Mouse (Mus musculus): ENCODE measurements at regions not wholly inside any gene's neighbourhood (a gene's known extent, or its start where the extent isn't known, plus 50 kb on each side); places are given as distances from the start of the nearest gene placed in this dataset.

DNA sequence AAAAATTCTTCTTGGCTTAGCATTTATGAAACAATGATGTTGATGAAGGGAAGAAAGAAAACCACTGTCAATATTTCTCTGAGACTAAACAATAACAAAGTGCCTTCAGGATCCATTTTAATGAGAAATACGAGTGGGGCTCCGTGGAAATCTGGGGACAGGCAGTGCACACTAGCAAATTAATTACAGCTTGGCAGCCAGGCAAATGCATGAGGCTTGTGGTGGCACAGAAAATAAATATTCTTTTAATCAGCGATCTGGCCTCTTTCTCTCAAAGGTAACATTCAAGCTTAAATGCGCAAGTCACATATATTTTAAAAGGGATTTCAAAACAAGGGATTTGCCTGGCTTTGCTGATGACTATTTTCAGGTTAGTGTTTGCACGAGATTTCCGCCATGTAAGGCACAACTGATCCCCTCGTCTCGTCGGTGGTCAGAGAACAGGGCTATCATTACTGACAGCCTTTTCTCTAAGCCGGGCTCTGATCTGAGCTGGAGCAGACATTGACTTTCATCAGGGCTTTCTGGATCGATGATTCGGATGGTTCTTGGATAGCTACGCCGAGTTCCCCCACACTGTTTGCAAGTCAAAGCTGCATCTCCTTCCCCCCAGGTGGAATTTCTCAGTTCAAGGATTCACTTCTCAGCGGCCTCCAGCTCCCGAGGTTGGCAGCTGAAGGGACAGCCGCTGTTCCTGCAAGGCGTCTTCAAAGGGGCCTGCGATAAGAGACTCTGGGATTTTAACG, 109.1 kb upstream of the Ptbp2 start:
- ATAC-seq (peak; percentile 43), DNase-seq (peak; percentile 56)
- H3K4me1 ChIP-seq (ENCODE audit: insufficient read depth), result no peaks in the 10 kb centered on the region; the same call in 1 of the 2 replicates
- peak overlapping the region; percentile 32 for H3K4me3 ChIP-seq (ENCODE audit: low read depth, low read length)
- TF ChIP-seq CTCF (IDR thresholded peaks at IDR 0.05; ENCODE audit: low read depth), result no peak
- H3K9ac ChIP-seq, result peak overlapping the region; percentile 51
- no peaks in the 10 kb centered on the region for H3K9me3 ChIP-seq (ENCODE audit: low read length)
- 0 out of 2 replicates have a peak overlapping the region, but pooled peaks have one; percentile 29 for H3K27ac ChIP-seq (ENCODE audit: low read depth, low read length)
- no peaks in the 10 kb centered on the region for H3K27me3 ChIP-seq (ENCODE audit: insufficient read depth, low read length)
- peak overlapping the region; percentile 59 for H3K4me2 ChIP-seq (ENCODE audit: low read depth)
- H3K36me3 ChIP-seq (ENCODE audit: insufficient read depth), result no peaks in the 10 kb centered on the region
- WGBS, result 7% methylated on average over 20 of the region's 20 CpGs

DNA sequence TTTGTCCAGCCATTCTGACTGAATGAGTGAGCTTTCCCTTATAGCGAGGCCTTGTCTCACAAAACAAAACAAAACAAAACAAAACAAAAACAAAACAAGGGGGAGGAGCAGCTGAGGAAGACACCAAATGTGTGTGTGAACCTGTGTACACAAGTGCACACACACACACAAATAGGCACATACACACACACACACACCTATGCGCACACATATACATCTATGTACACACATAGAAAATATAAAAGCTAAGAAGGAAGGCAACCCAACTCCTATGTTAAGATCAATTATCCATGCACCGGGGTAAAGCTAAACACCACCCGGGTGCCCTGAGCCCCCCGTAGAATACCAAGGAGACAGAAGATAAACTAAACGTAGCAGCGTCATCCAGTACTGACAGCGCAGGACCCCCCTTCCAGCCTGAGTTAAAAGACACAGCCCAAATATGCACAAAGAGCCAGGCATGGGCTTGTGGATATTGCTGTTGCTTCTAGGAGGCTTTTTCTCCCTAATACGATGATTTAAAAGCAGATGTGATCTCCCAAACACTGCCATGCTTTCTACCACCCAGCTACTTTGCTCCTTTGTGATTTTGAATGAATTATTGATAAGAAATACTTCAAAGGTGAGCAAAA, 108.4 kb upstream of the Ptbp2 start:
- Histone ChIP-seq H3K9me3 (ENCODE audit: low read length) (no peaks in the 10 kb centered on the region), H3K4me2 (ENCODE audit: low read depth) (peak overlapping the region; percentile 59; the same call in 1 of the 2 replicates), H3K4me1 (ENCODE audit: insufficient read depth) (no peaks in the 10 kb centered on the region; the same call in 1 of the 2 replicates), H3K27me3 (ENCODE audit: insufficient read depth, low read length) (no peaks in the 10 kb centered on the region), H3K27ac (ENCODE audit: low read depth, low read length) (no peak overlapping the region), H3K4me3 (ENCODE audit: low read depth, low read length) (peak overlapping the region; percentile 32; the same call in 1 of the 2 replicates), H3K36me3 (ENCODE audit: insufficient read depth) (no peaks in the 10 kb centered on the region), H3K9ac (0 out of 2 replicates have a peak overlapping the region, but pooled peaks have one; percentile 15)
- DNase-seq (peak; percentile 33), ATAC-seq (peak; percentile 51; the same call in 1 of the 2 replicates)
- WGBS, result 52% methylated on average over 9 of the region's 9 CpGs
- TF ChIP-seq CTCF (IDR thresholded peaks at IDR 0.05; ENCODE audit: low read depth), result no peak

DNA sequence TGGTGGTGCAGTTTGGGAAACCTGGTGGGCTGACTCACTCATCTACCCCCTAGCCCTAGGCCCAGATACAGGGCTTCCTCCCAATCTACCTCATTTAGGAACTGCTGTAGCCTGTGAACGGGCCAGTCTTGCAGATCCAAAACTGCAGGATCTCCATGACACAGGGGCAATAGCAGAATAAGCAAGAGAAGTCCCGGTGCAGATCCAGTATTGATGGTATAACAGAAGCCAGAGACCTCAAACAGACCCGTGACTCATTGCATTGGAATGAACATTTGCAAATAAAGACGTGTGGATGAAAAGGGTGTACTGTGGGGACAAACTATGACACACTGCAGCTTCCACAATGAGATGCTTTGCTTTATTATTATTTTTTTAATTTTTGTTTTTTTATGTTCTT, 106.6 kb upstream of the Ptbp2 start:
- Histone ChIP-seq H3K27ac (ENCODE audit: low read depth, low read length) (no peak overlapping the region), H3K4me2 (ENCODE audit: low read depth) (no peak overlapping the region), H3K4me1 (ENCODE audit: insufficient read depth) (no peaks in the 10 kb centered on the region; the same call in 1 of the 2 replicates), H3K27me3 (ENCODE audit: insufficient read depth, low read length) (no peaks in the 10 kb centered on the region), H3K4me3 (ENCODE audit: low read depth, low read length) (no peak overlapping the region), H3K9me3 (ENCODE audit: low read length) (no peaks in the 10 kb centered on the region), H3K9ac (no peak overlapping the region), H3K36me3 (ENCODE audit: insufficient read depth) (no peaks in the 10 kb centered on the region)
- 65% methylated on average over 4 of the region's 4 CpGs for WGBS
- DNase-seq (no peak), ATAC-seq (no peak)
- TF ChIP-seq CTCF (IDR thresholded peaks at IDR 0.05; ENCODE audit: low read depth), result no peak

DNA sequence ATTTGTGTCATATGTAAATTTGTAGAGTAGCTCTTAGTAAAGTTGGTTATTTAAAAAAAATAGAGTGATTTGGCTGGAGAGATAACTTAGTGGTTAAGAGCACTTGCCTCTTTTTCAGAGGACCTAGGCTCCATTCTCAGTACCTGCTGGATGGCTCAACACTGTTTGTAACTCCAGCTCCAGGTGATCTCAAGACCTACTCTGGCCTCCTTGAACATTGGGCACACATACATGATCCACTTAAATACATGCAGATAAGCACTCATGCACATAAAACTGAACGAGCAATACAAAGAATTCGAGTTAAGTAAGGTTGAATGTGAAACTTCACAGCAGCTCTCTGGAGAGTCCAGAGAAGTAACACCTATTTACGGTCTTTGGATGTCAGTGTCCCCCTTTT, 104.2 kb upstream of the Ptbp2 start:
- TF ChIP-seq CTCF (IDR thresholded peaks at IDR 0.05; ENCODE audit: low read depth), result no peak
- no peak overlapping the region for H3K4me2 ChIP-seq (ENCODE audit: low read depth)
- ATAC-seq, result no peak
- H3K36me3 ChIP-seq (ENCODE audit: insufficient read depth), result no peaks in the 10 kb centered on the region
- 94% methylated on average over 3 of the region's 3 CpGs for WGBS
- no peak for DNase-seq
- H3K9me3 ChIP-seq (ENCODE audit: low read length), result no peaks in the 10 kb centered on the region
- H3K9ac ChIP-seq, result no peak overlapping the region
- H3K27me3 ChIP-seq (ENCODE audit: insufficient read depth, low read length), result no peaks in the 10 kb centered on the region
- no peak overlapping the region for H3K4me3 ChIP-seq (ENCODE audit: low read depth, low read length)
- H3K27ac ChIP-seq (ENCODE audit: low read depth, low read length), result no peak overlapping the region
- H3K4me1 ChIP-seq (ENCODE audit: insufficient read depth), result no peaks in the 10 kb centered on the region

DNA sequence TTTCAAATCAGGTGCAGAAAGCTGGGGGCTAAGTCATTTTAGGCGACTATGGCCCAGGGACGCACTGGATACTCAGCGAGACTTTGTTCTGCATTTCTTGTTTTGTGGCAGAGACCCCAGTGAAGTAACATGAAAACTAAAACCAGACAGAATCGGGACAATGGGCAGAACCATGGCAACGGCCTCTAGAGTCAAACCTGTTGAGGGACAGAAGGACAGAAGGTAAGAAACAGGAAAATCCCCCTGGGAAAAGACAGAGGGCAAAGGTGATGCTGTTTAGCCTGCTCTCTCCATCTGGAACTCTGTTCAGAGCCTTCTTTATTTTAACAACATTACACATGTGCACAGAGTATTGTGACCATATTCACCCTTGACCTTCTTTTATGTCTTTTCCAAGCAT, 92.1 kb upstream of the Ptbp2 start:
- ATAC-seq, result no peak
- 57% methylated on average over 5 of the region's 5 CpGs for WGBS
- DNase-seq, result no peak
- no peaks in the 10 kb centered on the region for H3K27me3 ChIP-seq (ENCODE audit: insufficient read depth, low read length)
- H3K9ac ChIP-seq, result no peak overlapping the region
- no peaks in the 10 kb centered on the region for H3K36me3 ChIP-seq (ENCODE audit: insufficient read depth)
- no peak for TF ChIP-seq CTCF (IDR thresholded peaks at IDR 0.05; ENCODE audit: low read depth)
- no peak overlapping the region for H3K4me3 ChIP-seq (ENCODE audit: low read depth, low read length)
- no peaks in the 10 kb centered on the region for H3K9me3 ChIP-seq (ENCODE audit: low read length)
- no peak overlapping the region for H3K4me2 ChIP-seq (ENCODE audit: low read depth)
- no peak overlapping the region for H3K27ac ChIP-seq (ENCODE audit: low read depth, low read length)
- no peaks in the 10 kb centered on the region for H3K4me1 ChIP-seq (ENCODE audit: insufficient read depth)

DNA sequence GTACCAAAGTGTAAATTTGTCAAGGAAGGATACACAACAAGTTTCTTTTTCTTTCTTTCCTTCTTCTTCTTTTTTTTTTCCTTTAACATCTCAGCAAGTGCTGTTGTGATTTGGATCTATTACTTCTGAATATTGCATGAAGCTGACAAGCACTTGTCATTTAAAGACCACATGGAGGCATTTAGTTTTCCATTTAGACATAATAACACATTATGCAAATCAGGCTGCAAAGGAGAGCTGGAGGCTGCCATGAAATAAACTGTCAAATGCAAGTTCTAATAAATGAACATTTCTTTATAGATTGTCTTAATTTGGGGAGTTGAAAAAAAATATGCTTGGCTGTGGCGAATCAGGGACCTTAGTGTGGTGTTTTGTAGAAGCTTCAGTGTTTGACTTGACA, 90.8 kb upstream of the Ptbp2 start:
- Histone ChIP-seq H3K4me2 (ENCODE audit: low read depth) (no peak overlapping the region), H3K9me3 (ENCODE audit: low read length) (no peaks in the 10 kb centered on the region), H3K4me3 (ENCODE audit: low read depth, low read length) (no peak overlapping the region), H3K27ac (ENCODE audit: low read depth, low read length) (no peak overlapping the region), H3K4me1 (ENCODE audit: insufficient read depth) (no peaks in the 10 kb centered on the region), H3K27me3 (ENCODE audit: insufficient read depth, low read length) (no peaks in the 10 kb centered on the region), H3K36me3 (ENCODE audit: insufficient read depth) (no peaks in the 10 kb centered on the region), H3K9ac (no peak overlapping the region)
- no peak for DNase-seq
- TF ChIP-seq CTCF (IDR thresholded peaks at IDR 0.05; ENCODE audit: low read depth), result no peak
- ATAC-seq, result no peak; the same call in 1 of the 2 replicates
- WGBS, result 56% methylated on average over 1 of the region's 1 CpGs
